20 mouse cellular contexts compared by ENCODE assay signal in the genomic region with DNA sequence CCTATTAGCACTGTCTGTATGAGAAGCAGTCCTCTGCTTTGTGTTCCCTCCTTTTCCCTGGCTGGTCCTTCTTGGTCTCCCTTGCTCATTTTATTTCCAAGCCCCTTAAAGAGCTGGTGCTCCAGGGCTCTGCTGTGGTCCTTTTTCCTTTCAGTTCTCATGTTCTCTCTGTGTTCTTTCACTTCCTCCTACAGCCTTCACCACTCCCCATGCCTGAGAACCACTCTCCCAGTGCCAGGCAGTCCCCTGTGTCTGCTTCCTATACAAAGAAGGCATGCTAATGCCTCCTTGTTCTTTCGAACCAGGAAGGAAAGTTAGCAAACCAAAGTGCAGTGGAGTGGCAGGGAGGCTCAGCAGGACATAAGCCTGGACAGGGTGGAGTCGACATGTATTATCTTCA. TPM values are rescaled to one million over a fixed set of nuclear protein-coding genes. Genes with fewer than 3 reads are reported as not detected.
DNase-seq lines count a peak whose midpoint lies in the region; ATAC-seq and TF ChIP-seq lines count a peak whose summit lies in the region.
"Had no signal": no experiment of that assay in that cellular context is flagged by ENCODE, and none has a peak within 500 bp of the region (broad histone marks: within the 10 kb centered on the region; RNA-seq: fewer than 3 reads in every experiment).

No protein-coding gene starts in this region.

- H3K27ac ChIP-seq in spleen, adult 2 months (ENCODE audit: insufficient read depth, low read length) = peak overlapping the region; percentile 30
- H3K27ac ChIP-seq: embryonic facial prominence, embryonic 10.5 days; hindbrain, embryonic 15.5 days; limb, embryonic 10.5 days; midbrain, embryonic 10.5 days had no signal

- no peak for DNase-seq in spleen, adult 2 months (ENCODE audit: low read depth in 1 of 2, low spot score in 2 of 2)
- no peak for DNase-seq in spleen, postnatal 4 days (ENCODE audit: low spot score in 2 of 2)
- peak; percentile 38 for DNase-seq in splenic B cell, adult 2 months (ENCODE audit: low read depth, low spot score)
- no peak for DNase-seq in adrenal gland, postnatal 10 days
- DNase-seq in adrenal gland, postnatal 25 days = no peak
- DNase-seq: adrenal gland, postnatal 14 days; cerebellum, adult 9-10 months; gastrocnemius, postnatal 25 days; kidney, adult 8-10 months; kidney, postnatal 10 days; lung, embryonic 14.5 days; right cerebral cortex, postnatal 25 days; thymus, postnatal 14 days had no signal

- H3K4me1 ChIP-seq in spleen, adult 2 months (ENCODE audit: control insufficient read depth, insufficient read depth, insufficient read length) = peaks cover 2% of the 10 kb centered on the region; the same call in 1 of the 2 replicates

- H3K27me3 ChIP-seq in spleen, adult 2 months (ENCODE audit: control insufficient read depth, insufficient read depth, low read length) = no peaks in the 10 kb centered on the region
- H3K27me3 ChIP-seq in splenic B cell, adult 2 months (ENCODE audit: control insufficient read depth, insufficient read depth, low read length, poor library complexity, severe bottlenecking) = no peaks in the 10 kb centered on the region
- H3K27me3 ChIP-seq: hindbrain, embryonic 15.5 days had no signal

- H3K4me3 ChIP-seq in spleen, adult 2 months (ENCODE audit: extremely low read depth, insufficient read depth, insufficient read length) = no peak overlapping the region
- H3K4me3 ChIP-seq: embryonic facial prominence, embryonic 10.5 days; hindbrain, embryonic 15.5 days; limb, embryonic 10.5 days; midbrain, embryonic 10.5 days had no signal

- no peak for TF ChIP-seq POLR2A in spleen, adult 2 months (IDR thresholded peaks at IDR 0.05; ENCODE audit: low read depth, low read length)

- H3K36me3 ChIP-seq in spleen, adult 2 months (ENCODE audit: control insufficient read depth, insufficient read depth, low read length) = peaks cover 8% of the 10 kb centered on the region
- H3K36me3 ChIP-seq in splenic B cell, adult 2 months (ENCODE audit: control insufficient read depth, insufficient read depth, low read length, poor library complexity, severe bottlenecking) = peaks cover 2% of the 10 kb centered on the region

- TF ChIP-seq CTCF in spleen, adult 2 months (IDR thresholded peaks at IDR 0.05; ENCODE audit: extremely low read depth, insufficient read depth, insufficient read length, insufficient replicate concordance) = no peak

- 67% methylated on average over 2 of the region's 2 CpGs for WGBS in spleen, adult 2 months

- ATAC-seq in common myeloid progenitor, adult 5-6 weeks (replicated peaks; ENCODE audit: low read depth, poor library complexity, severe bottlenecking) = peak; percentile 49
- peak; percentile 66 for ATAC-seq in megakaryocyte, adult 5-6 weeks (ENCODE audit: poor library complexity, severe bottlenecking)

RNA-seq across cellular contexts. Expression of gene Alg8, which starts 4.5 kb away (rescaled TPM):
- polyA plus RNA-seq in spleen, adult 2 months (2012; rRNA removed) = 7.4 and 9.0 TPM in 2 replicates
- total RNA-seq in common myeloid progenitor, adult 5-6 weeks (2017) = 36.6 and 45.1 TPM in 2 replicates
- 40.5 and 45.2 TPM in 2 replicates for total RNA-seq in megakaryocyte, adult 5-6 weeks (2015)
- total RNA-seq in megakaryocyte, adult 5-6 weeks (2017) = 29.9 and 41.7 TPM in 2 replicates
- total RNA-seq in adrenal gland, postnatal 10 days (2021) = 10 to 100 TPM; 13.2 to 13.8 TPM
- total RNA-seq in adrenal gland, postnatal 25 days (2021) = 17.4 and 24.3 TPM in 2 replicates

RNA-seq across cellular contexts. Expression of gene Ndufc2, which starts 23.9 kb away (rescaled TPM):
- 46.4 and 67.0 TPM in 2 replicates for polyA plus RNA-seq in spleen, adult 2 months (2012; rRNA removed)
- 210 and 280 TPM in 2 replicates for total RNA-seq in common myeloid progenitor, adult 5-6 weeks (2017)
- 128 and 155 TPM in 2 replicates for total RNA-seq in megakaryocyte, adult 5-6 weeks (2015)
- 225 and 237 TPM in 2 replicates for total RNA-seq in megakaryocyte, adult 5-6 weeks (2017)
- total RNA-seq in adrenal gland, postnatal 10 days (2021) = 100 to 1,000 TPM; 603 to 657 TPM
- 221 and 290 TPM in 2 replicates for total RNA-seq in adrenal gland, postnatal 25 days (2021)

RNA-seq across cellular contexts. Expression of gene Thrsp, which starts 41.6 kb away (rescaled TPM):
- 4.4 and 4.8 TPM in 2 replicates for polyA plus RNA-seq in spleen, adult 2 months (2012; rRNA removed)
- total RNA-seq in common myeloid progenitor, adult 5-6 weeks (2017) = not detected in 2 replicates
- total RNA-seq in megakaryocyte, adult 5-6 weeks (2015) = not detected in 2 replicates
- total RNA-seq in megakaryocyte, adult 5-6 weeks (2017) = not detected in 2 replicates
- total RNA-seq in adrenal gland, postnatal 10 days (2021) = 100 to 1,000 TPM; 444 to 455 TPM
- total RNA-seq in adrenal gland, postnatal 25 days (2021) = 584 and 613 TPM in 2 replicates
- total RNA-seq: hematopoietic stem cell, adult 5-6 weeks had no signal

RNA-seq across cellular contexts. Expression of gene Kctd21, which starts 43.8 kb away (rescaled TPM):
- 2.7 and 2.8 TPM in 2 replicates for polyA plus RNA-seq in spleen, adult 2 months (2012; rRNA removed)
- 0.09 and 0.78 TPM in 2 replicates for total RNA-seq in common myeloid progenitor, adult 5-6 weeks (2017)
- 3.3 and 4.5 TPM in 2 replicates for total RNA-seq in megakaryocyte, adult 5-6 weeks (2015)
- 1.8 and 2.3 TPM in 2 replicates for total RNA-seq in megakaryocyte, adult 5-6 weeks (2017)
- total RNA-seq in adrenal gland, postnatal 10 days (2021) = 1 to 10 TPM; 4.0 to 5.4 TPM
- total RNA-seq in adrenal gland, postnatal 25 days (2021) = 9.0 and 9.1 TPM in 2 replicates

RNA-seq across cellular contexts. Expression of gene Usp35, which starts 44.1 kb away (rescaled TPM):
- 8.5 and 9.8 TPM in 2 replicates for polyA plus RNA-seq in spleen, adult 2 months (2012; rRNA removed)
- not detected in 2 replicates for total RNA-seq in common myeloid progenitor, adult 5-6 weeks (2017)
- total RNA-seq in megakaryocyte, adult 5-6 weeks (2015) = 0.87 and 1.1 TPM in 2 replicates
- 0.66 and 0.77 TPM in 2 replicates for total RNA-seq in megakaryocyte, adult 5-6 weeks (2017)
- 1 to 10 TPM; 3.6 to 7.1 TPM for total RNA-seq in adrenal gland, postnatal 10 days (2021)
- total RNA-seq in adrenal gland, postnatal 25 days (2021) = 6.2 and 9.4 TPM in 2 replicates

Comparison
In these comparisons a context has a peak if more than half of its experiments do, and no peak if none do; other contexts are left out.
1. RNA of gene Thrsp, which starts 41.6 kb away (total RNA-seq): 584 to 613 TPM in adrenal gland, postnatal 25 days and 444 to 455 TPM in adrenal gland, postnatal 10 days; not detected in common myeloid progenitor, adult 5-6 weeks and not detected in megakaryocyte, adult 5-6 weeks; every median in the first group is over 100 times any median in the second.